Mouse (Mus musculus) embryonic facial prominence, embryonic 11.5 days (tissue): ENCODE measurements at regions not wholly inside any gene's neighbourhood (a gene's known extent, or its start where the extent isn't known, plus 50 kb on each side); places are given as distances from the start of the nearest gene placed in this dataset.

Experiments used
- ATAC-seq: fragments of 200-750 bp; cut with Nextera tagmentation; replicated peaks from 2 replicates; pipeline ENCODE4 v1.8.0; 2017; ENCODE audit warnings: low read depth; ENCODE audit not compliant: insufficient number of reproducible peaks, low FRiP score, low TSS enrichment
- DNase-seq: peaks from one replicate; pipeline ENCODE4 v3.0.0-alpha.2; 2015; ENCODE audit warnings: low spot score
- H3K27ac ChIP-seq: fragments of 300-500 bp; sonication (generic); replicated peaks from 2 replicates; pipeline ENCODE4 v1.5.1; 2014; ENCODE audit warnings: mild to moderate bottlenecking, low read depth, low read length, control low read depth
- H3K27me3 ChIP-seq: fragments of 300-500 bp; sonication (generic); 2 replicates; pipeline ENCODE4 v1.6.1; 2014; ENCODE audit warnings: mild to moderate bottlenecking, low read length, moderate library complexity, mixed read lengths; ENCODE audit not compliant: control insufficient read depth, insufficient read depth
- H3K36me3 ChIP-seq: fragments of 300-500 bp; sonication (generic); replicated peaks from 2 replicates; pipeline ENCODE4 v1.6.1; 2014; ENCODE audit warnings: low read depth, mild to moderate bottlenecking, low read length, moderate library complexity, mixed read lengths; ENCODE audit not compliant: control insufficient read depth, insufficient read depth
- H3K4me1 ChIP-seq: fragments of 300-500 bp; sonication (generic); 2 replicates; pipeline ENCODE4 v1.6.1; 2014; ENCODE audit warnings: low read length, mixed read lengths; ENCODE audit not compliant: control insufficient read depth, insufficient read depth
- H3K4me2 ChIP-seq: fragments of 300-500 bp; sonication (generic); 2 replicates; pipeline ENCODE4 v1.6.1; 2014; ENCODE audit warnings: low read depth, mild to moderate bottlenecking, control low read depth, low read length, moderate library complexity
- H3K4me3 ChIP-seq: fragments of 300-500 bp; sonication (generic); 2 replicates; pipeline ENCODE4 v1.5.1; 2014; ENCODE audit warnings: low read depth, low read length, control low read depth
- H3K9ac ChIP-seq: fragments of 300-500 bp; sonication (generic); replicated peaks from 2 replicates; pipeline ENCODE4 v1.6.1; 2014; ENCODE audit warnings: mild to moderate bottlenecking, control low read depth, low read length
- H3K9me3 ChIP-seq: fragments of 300-500 bp; sonication (generic); replicated peaks from 2 replicates; pipeline ENCODE4 v1.6.1; 2016; ENCODE audit warnings: mild to moderate bottlenecking, low read length, inconsistent platforms, mixed read lengths; ENCODE audit not compliant: control insufficient read depth
- WGBS: fragments of 180-500 bp; shearing (Covaris S2); extraction: QIAGEN DNeasy Blood & Tissue Kit; methylation state at CpG from one replicate; pipeline ENCODE4 v1.1.7; 2014; 5-methylcytosine and 5-hydroxymethylcytosine counted together

DNA sequence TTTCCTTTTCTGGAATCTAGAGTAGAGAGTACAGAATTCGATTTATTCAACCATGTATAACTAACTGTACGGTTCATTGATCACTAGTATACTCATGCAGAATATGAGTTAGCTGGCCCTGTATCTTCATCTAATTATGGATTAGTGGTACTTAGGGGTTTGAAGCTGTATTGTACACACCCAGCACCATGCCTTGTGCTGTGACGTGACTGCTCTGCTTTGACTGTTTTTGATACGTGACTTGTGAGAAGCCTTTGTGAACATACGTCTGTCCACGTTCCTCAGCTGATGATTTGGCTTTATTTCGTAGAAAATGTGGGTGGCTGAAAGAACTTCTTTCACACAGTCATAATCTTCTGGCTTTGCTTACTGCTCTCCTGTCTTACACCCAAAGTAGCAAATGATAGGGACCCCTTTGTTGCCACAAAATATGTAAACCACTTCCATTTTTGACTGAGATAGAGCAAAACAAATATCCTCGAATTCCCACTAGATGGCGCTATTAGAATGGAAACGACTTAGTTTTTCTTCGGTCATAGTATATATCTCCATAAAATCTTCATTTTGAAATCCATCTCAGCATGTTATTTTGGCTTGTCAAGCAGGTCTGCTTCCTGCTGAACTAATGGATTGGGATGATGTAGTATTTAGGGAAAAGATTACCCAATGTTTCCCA, 102.0 kb upstream of the Cwc22 start:
- H3K4me2 ChIP-seq = no peak overlapping the region

DNA sequence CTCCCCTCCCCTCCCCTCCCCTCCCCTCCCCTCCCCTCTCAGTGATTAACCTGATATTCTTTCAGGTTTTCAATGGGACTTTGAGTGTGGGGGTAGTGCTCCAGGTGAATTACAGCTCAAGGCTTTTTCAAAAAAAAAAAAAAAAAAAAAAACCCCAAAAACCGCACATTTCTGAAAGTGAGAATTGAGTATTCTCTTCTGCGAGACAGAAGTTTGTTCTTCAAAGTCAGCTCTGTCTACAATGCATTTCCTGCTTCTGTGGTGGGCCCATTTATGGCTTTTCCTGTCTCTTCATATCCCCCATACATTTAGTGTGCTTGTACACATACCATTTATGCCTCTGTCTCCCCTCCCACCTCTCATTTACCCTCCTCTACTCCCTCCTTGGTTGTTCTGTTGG, 81.1 kb upstream of the Cwc22 start:
- Histone ChIP-seq H3K4me2 (no peak overlapping the region), H3K9ac (no peak overlapping the region), H3K9me3 (no peaks in the 10 kb centered on the region), H3K27me3 (no peaks in the 10 kb centered on the region), H3K4me1 (no peaks in the 10 kb centered on the region), H3K36me3 (no peaks in the 10 kb centered on the region), H3K4me3 (no peak overlapping the region), H3K27ac (no peak overlapping the region)
- no peak for DNase-seq
- 79% methylated on average over 2 of the region's 2 CpGs for WGBS
- ATAC-seq = no peak

More for the DNA sequence above, 102.0 kb upstream of the Cwc22 start:
- H3K4me1 ChIP-seq = no peaks in the 10 kb centered on the region; the same call in 1 of the 2 replicates
- H3K27ac ChIP-seq = no peak overlapping the region
- ATAC-seq (no peak), DNase-seq (peak; percentile 86)
- WGBS = 45% methylated on average over 11 of the region's 11 CpGs
- no peaks in the 10 kb centered on the region for H3K36me3 ChIP-seq
- H3K9me3 ChIP-seq = no peaks in the 10 kb centered on the region
- no peaks in the 10 kb centered on the region for H3K27me3 ChIP-seq
- H3K9ac ChIP-seq = no peak overlapping the region
- H3K4me3 ChIP-seq = no peak overlapping the region

DNA sequence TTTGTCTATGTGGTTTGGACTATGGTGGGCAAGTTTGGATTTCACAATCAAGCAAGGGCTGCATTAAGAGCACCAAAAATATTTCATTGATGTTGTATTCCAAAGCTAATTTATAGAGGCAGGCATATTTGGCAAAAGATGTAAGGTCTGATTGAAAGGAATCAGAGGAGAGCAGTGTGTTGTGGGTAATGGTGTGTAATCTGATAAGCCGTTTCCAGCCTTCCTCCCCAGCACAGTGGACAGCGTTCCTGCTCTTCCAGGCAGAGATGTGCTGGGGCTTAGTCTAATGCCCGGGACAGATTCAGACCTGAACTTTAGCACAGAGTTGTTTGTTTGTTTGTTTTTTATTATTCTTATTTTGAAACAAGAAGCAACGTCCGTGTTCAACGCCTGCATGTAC, 80.6 kb upstream of the Cwc22 start:
- Histone ChIP-seq H3K4me2 (no peak overlapping the region), H3K36me3 (no peaks in the 10 kb centered on the region), H3K27me3 (no peaks in the 10 kb centered on the region), H3K4me1 (no peaks in the 10 kb centered on the region), H3K4me3 (no peak overlapping the region), H3K9me3 (no peaks in the 10 kb centered on the region), H3K9ac (no peak overlapping the region), H3K27ac (no peak overlapping the region)
- 57% methylated on average over 6 of the region's 6 CpGs for WGBS
- DNase-seq = peak; percentile 32
- no peak for ATAC-seq

DNA sequence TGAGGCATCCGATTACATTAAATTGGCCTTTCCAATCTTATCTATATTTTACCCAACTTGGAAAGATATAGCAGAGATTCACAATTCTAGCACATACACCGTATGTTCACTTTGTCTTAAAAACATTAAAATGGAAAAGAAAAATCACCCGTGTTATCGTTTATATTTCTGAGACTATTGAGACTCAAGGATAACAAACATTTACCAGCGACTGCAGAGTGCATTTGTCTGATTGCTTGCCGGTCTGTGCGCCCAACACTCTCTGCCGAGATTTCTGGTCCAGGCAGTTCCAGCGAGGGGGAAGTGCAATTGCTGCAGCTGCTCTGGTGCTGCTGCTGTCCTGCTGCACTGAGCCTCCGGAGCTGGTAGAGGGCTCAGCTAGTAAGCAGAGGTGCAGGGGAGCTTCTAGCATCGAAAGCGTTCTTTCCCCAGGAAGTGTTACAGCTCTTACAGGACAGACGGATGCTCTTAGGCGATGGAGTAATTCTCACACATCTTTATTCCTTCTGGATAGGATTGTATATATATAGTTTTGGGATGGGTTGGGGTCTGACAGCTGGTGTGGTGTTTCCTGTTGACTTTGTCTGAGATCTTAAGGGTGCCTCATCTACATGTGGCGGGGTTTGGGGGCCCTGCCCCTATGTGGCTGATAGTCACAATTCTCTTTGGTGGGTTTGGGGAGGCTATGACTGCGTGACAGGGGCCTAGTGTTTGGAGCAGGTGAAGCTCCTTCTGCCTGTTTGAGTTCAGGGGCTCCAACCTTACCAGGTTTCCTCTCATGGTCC, 79.7 kb upstream of the Cwc22 start:
- no peak for ATAC-seq
- WGBS = 61% methylated on average over 16 of the region's 16 CpGs

DNA sequence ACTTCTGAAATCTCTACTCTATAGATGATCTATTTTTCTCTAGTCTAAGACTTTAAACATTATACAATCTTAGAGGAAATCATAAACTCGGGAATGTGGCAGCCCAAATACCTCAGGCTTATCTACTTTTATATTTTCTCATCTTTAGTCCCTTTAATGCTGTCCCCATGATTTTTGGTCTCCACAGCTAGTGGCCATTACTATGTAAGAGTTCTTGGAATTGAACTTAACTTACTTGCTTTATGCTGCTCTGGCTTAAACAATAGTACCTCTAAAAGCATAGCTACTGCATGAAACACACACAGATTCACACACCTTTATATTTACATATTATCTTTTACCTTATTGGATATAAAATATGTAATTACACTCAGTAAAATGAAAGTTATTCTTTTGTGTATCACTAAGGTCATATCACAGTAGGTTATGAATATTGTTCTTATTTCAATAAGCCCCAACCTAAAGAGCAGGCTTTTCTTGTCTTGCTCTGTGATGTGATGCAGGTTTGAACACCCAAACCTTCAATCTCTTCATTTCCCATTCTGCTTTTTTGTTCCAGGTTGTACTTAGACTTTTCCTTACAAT, 78.9 kb upstream of the Cwc22 start:
- no peaks in the 10 kb centered on the region for H3K36me3 ChIP-seq
- H3K27me3 ChIP-seq = no peaks in the 10 kb centered on the region
- no peaks in the 10 kb centered on the region for H3K4me1 ChIP-seq
- no peak overlapping the region for H3K9ac ChIP-seq
- no peak overlapping the region for H3K27ac ChIP-seq
- H3K4me3 ChIP-seq = no peak overlapping the region
- H3K4me2 ChIP-seq = no peak overlapping the region
- no peaks in the 10 kb centered on the region for H3K9me3 ChIP-seq
- ATAC-seq = no peak
- no peak for DNase-seq
- WGBS = 84% methylated on average over 1 of the region's 1 CpGs

More for the DNA sequence above, 79.7 kb upstream of the Cwc22 start:
- Histone ChIP-seq H3K4me3 (no peak overlapping the region), H3K9me3 (no peaks in the 10 kb centered on the region), H3K9ac (no peak overlapping the region), H3K4me2 (no peak overlapping the region), H3K27ac (no peak overlapping the region), H3K4me1 (no peaks in the 10 kb centered on the region), H3K36me3 (no peaks in the 10 kb centered on the region), H3K27me3 (no peaks in the 10 kb centered on the region)
- DNase-seq = no peak

DNA sequence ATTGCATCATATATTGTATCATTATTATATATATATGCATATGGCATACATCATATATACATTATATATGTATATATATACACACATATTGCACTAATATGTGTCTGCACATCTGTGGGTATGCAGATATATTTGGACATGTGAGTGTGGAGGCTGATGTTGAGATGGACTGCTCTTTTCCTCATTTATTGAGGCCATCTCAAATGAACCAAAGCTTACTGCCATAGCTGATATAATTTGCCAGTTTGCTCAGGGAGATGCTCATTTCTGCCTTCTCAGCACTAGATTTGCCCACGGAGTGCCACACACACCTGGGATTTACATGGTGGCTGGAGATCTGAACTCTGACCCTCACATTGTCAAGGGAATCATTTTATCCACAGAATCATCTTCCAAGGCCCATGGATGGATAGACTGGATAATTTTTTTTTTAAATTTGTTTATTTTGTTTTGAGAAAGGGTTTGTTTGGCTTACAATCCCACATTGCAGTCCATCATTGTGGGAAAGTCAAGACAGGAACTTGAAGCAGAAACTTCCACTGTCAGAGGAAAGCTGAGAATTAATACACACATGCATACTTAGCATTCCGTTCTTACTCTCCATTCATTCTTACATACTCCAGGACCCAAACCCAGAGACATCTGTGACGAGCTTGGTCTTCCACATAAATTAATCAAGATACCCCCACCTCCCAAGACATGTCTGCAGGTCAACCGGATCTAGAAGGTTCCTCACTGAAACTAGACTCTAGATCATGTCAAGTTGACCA, 77.9 kb upstream of the Cwc22 start:
- Histone ChIP-seq H3K36me3 (no peaks in the 10 kb centered on the region), H3K4me3 (no peak overlapping the region), H3K9me3 (no peaks in the 10 kb centered on the region), H3K4me1 (no peaks in the 10 kb centered on the region), H3K4me2 (no peak overlapping the region), H3K9ac (no peak overlapping the region), H3K27ac (no peak overlapping the region), H3K27me3 (no peaks in the 10 kb centered on the region)
- ATAC-seq (no peak), DNase-seq (no peak)
- 68% methylated on average over 4 of the region's 4 CpGs for WGBS

DNA sequence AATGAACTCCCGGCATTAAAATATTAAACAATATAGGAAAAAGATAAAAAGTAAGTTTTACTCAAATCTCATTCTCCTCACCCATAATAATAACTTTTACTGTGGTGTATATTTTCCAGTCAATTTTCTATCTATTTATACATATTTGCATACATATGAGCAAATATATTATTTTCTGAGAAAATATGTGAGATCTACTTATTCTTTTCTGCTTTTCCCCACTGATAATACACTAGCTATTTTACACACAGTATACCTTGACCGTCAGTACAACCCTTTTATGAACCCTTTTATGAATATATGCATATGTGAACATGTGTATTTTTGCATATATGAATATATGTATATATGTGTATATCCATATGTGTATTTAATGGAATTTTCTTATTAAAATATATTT, 77.2 kb upstream of the Cwc22 start:
- Histone ChIP-seq H3K36me3 (no peaks in the 10 kb centered on the region), H3K4me3 (no peak overlapping the region), H3K27me3 (no peaks in the 10 kb centered on the region), H3K9ac (no peak overlapping the region), H3K4me1 (no peaks in the 10 kb centered on the region), H3K27ac (no peak overlapping the region), H3K9me3 (no peaks in the 10 kb centered on the region), H3K4me2 (no peak overlapping the region)
- DNase-seq (no peak), ATAC-seq (no peak)
- WGBS = 90% methylated on average over 2 of the region's 2 CpGs
